ENCODE assay signal across 8 mouse cellular contexts in the genomic region with DNA sequence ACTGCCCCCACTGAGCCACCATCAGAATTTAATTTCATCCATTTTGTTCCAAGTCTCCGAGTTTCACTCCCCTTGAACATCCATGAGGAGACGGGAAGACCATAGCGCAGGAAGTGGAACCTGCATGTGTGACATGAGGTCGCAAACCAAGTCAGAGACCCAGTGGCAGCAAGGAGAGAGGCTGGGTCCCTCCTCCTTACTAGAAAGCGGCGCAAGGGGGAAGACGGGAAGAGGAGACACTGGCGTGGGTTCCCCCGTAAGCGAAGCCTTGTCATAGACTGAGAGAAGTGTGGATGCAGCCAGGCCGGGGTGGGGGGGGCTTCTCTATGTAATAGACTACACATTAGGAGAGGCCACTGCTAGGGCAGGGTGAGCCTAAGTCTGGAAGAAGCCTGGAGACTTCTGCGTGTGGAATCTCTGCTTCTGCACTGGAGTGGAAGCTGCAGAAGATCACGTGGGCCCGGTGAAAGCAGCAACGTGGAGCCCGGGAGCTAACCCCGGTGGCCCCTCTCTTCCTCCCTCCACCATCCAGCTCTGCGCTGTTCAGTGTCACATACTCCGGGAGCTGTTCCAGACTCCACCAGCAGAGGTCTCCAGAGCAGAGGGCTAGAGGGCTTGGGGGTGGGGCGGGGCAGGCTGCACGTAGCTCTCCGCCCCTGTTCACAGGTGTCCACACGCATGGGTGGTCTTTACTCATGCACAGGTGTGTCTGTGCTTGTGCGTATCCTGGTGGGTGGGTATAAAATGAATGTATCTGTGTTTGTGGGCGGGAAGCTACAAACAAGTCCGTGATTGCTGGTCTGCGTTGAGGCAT.
DNase-seq lines count a peak whose midpoint lies in the region; ATAC-seq lines count a peak whose summit lies in the region.

No protein-coding gene starts in this region.

- no peak overlapping the region for H3K4me3 ChIP-seq in embryonic facial prominence, embryonic 11.5 days (ENCODE audit: low read depth, low read length)
- H3K4me3 ChIP-seq in limb, embryonic 10.5 days = 0 out of 2 replicates have a peak overlapping the region, but pooled peaks have one; percentile 21
- peak overlapping the region; percentile 10; the same call in 1 of the 2 replicates for H3K4me3 ChIP-seq in midbrain, embryonic 12.5 days

- peak; percentile 73 for DNase-seq in 3134 (ENCODE audit: extremely low read depth, insufficient read length, low spot score)
- peak; percentile 89 for DNase-seq in adrenal gland, postnatal 25 days
- peak; percentile 94 for DNase-seq in embryonic facial prominence, embryonic 11.5 days (ENCODE audit: low spot score)
- DNase-seq in heart, adult 18-20 months = peak; percentile 85 to 97
- peak; percentile 58 for DNase-seq in kidney, adult 11 months
- peak; percentile 95 for DNase-seq in limb, embryonic 10.5 days (ENCODE audit: low spot score)
- DNase-seq in skeletal muscle tissue, adult 2 months (ENCODE audit: low read depth, low spot score) = peak; percentile 60

- no peak overlapping the region for H3K27ac ChIP-seq in embryonic facial prominence, embryonic 11.5 days (replicated peaks; ENCODE audit: low read depth, low read length)
- peak overlapping the region; percentile 84 for H3K27ac ChIP-seq in limb, embryonic 10.5 days
- H3K27ac ChIP-seq in midbrain, embryonic 12.5 days (replicated peaks) = no peak overlapping the region

- WGBS in embryonic facial prominence, embryonic 11.5 days = 24% methylated on average over 26 of the region's 27 CpGs
- WGBS in limb, embryonic 10.5 days = 24% methylated on average over 27 of the region's 27 CpGs
- WGBS in midbrain, embryonic 12.5 days = 22% methylated on average over 27 of the region's 27 CpGs

- ATAC-seq in embryonic facial prominence, embryonic 11.5 days (replicated peaks; ENCODE audit: insufficient number of reproducible peaks, low FRiP score, low TSS enrichment, low read depth) = peak; percentile 82
- ATAC-seq in midbrain, embryonic 12.5 days (ENCODE audit: low FRiP score, low read depth) = peak; percentile 89

- no peaks in the 10 kb centered on the region for H3K27me3 ChIP-seq in embryonic facial prominence, embryonic 11.5 days (ENCODE audit: control insufficient read depth, insufficient read depth, low read length)
- H3K27me3 ChIP-seq in limb, embryonic 10.5 days (ENCODE audit: low read depth, poor library complexity, severe bottlenecking) = no peaks in the 10 kb centered on the region
- H3K27me3 ChIP-seq in midbrain, embryonic 12.5 days = peaks cover 33% of the 10 kb centered on the region

- no peaks in the 10 kb centered on the region for H3K9me3 ChIP-seq in embryonic facial prominence, embryonic 11.5 days (replicated peaks; ENCODE audit: control insufficient read depth, low read length)
- 0 out of 2 replicates have a peak, but pooled peaks cover 2% of the 10 kb centered on the region for H3K9me3 ChIP-seq in limb, embryonic 10.5 days (replicated peaks)
- H3K9me3 ChIP-seq in midbrain, embryonic 12.5 days = no peaks in the 10 kb centered on the region; the same call in 1 of the 2 replicates

- no peaks in the 10 kb centered on the region for H3K36me3 ChIP-seq in embryonic facial prominence, embryonic 11.5 days (replicated peaks; ENCODE audit: control insufficient read depth, insufficient read depth, low read depth, low read length)
- no peaks in the 10 kb centered on the region for H3K36me3 ChIP-seq in limb, embryonic 10.5 days
- no peaks in the 10 kb centered on the region for H3K36me3 ChIP-seq in midbrain, embryonic 12.5 days

- H3K4me1 ChIP-seq in embryonic facial prominence, embryonic 11.5 days (ENCODE audit: control insufficient read depth, insufficient read depth, low read length) = peaks cover 9% of the 10 kb centered on the region; the same call in 1 of the 2 replicates
- H3K4me1 ChIP-seq in limb, embryonic 10.5 days = peaks cover 72% of the 10 kb centered on the region
- peaks cover 18% of the 10 kb centered on the region for H3K4me1 ChIP-seq in midbrain, embryonic 12.5 days

- peak overlapping the region; percentile 26 for H3K9ac ChIP-seq in embryonic facial prominence, embryonic 11.5 days (replicated peaks; ENCODE audit: low read length)
- no peak overlapping the region; the same call in 1 of the 2 replicates for H3K9ac ChIP-seq in midbrain, embryonic 12.5 days (replicated peaks)

- peak overlapping the region; percentile 21; the same call in 1 of the 2 replicates for H3K4me2 ChIP-seq in embryonic facial prominence, embryonic 11.5 days (ENCODE audit: low read depth, low read length)
- H3K4me2 ChIP-seq in midbrain, embryonic 12.5 days (replicated peaks) = peak overlapping the region; percentile 44
